Mouse (Mus musculus): ENCODE results near the gene Cenpm. TPM values are rescaled to one million over a fixed set of nuclear protein-coding genes. Genes with fewer than 3 reads are reported as not detected.
A peak's percentile ranks its signal among the peaks of the same experiment; 100 is the strongest.

The Cenpm gene
- total RNA-seq, 4 experiments from 2014 or later = 2.6 to 4.8 (median 4.4) TPM

DNA sequence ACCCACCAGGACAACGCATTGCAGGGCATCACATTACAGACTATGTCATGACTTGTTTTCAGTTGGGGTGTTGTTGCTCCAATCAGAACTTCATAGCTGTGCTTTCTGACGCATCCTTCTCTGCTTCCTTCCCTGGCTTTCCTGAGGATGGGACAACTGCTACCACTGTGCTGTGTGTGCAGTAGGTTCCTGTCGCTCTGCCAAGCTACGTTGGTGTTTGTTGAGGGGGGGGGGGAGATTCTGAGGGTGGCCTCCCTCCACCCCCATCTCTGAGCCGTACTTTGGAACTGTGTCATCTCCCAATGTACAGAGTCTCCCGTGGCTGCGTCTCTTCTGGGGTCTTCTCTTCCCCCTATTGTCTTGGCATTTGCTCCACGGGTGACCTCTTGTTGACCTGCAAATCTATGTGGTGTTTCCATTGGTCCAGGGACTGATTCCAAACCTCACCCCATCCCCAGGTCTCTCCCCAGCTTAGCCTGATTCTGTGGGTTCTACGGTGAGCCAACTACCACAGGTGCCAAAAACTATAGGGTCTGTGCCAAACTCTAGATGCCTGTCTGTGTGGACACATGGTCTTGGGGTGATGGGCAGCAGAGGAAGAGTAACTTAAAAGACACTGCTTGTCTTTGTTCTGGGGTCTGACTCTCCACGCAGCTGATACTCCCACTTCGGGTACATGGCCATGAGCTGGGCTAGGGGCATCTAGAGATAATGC lies 29.1 kb downstream of the Cenpm start:
- no peak for DNase-seq (ENCODE audit: low spot score in 2 of 2)

DNA sequence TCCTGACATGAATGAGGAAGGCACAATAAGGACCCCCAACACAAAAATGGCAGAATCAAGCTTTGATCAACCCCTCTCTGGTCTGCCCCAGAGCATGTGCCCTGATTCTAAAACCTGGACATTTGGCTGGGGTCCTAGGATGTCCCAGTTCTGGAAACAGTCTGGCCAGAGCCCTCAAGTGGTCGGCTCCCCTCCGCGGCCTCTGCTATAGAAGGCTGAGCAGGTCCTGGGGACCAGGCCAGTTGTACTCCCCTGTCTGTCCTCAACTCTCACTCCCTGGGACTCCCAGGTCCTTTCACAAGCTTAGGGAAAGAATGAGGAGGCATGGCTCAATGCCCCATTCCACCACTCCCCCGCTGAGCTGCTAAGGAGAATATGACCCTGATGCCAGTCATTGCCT lies 31.3 kb downstream of the Cenpm start:
- no peak for DNase-seq (ENCODE audit: low spot score in 2 of 2)

DNA sequence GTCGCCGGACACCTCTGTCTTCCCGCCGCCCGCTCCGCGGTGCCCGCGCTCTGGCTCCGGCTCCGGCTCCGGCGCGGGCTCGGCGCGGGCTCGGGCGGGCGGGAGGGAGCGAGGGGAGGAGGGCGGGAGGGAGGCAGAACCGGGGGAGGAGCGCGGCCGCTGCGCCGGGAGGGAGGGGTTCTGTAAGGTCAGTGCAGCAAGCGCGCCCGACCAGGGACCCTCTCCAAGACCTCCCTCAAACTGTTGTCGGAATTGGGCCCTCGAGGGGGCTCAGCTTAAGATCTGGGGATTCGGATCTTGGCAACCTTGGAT lies 31.8 kb downstream of the Cenpm start, which contains the start of gene Shisa8:
TSS of gene Shisa8 (minus strand) at position 64 of the 312 bp plus-strand sequence.
- no peak for DNase-seq (ENCODE audit: low spot score in 2 of 2)

DNA sequence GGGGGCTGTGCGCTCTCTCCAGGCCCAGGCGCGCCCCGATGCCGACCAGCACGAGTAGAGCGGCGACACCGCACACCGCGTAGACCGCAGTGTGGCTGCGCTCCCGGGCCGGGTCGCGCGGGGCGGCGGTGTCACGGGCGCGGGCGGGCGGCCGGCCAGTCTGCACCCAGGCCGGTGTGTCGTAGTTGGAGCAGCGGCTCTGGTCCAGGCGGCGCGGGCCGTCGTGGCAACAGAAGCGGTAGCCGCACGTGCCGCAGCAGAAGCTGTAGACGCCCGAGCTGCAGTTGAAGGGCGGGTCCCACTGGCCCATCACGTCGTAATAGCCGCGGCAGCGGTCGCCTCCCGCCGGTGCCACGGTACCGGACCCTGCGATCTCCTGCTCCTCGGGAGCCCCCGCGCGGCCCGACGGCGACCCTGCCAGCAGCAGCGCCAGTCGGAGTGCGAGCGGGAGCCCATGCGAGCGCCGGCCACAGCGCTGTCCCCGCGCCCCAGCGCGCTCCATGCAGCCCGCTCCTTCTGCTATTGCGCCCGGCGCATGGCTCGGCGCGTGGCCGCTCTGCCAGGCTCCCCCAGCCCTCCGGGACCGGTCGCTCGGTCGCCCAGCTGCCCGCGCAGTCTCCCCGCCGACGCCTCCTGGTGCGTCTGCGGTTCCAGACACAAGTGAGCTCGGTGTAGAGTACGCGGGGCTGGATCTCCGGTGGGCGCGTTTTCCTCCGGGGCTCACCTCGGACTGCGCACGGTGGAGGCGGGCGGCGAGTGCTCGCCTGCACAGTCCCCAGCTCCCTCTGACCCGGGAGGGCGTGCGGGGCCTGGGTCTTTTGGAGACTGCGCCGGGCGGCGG lies 32.4 kb downstream of the Cenpm start:
- DNase-seq (ENCODE audit: low spot score in 2 of 2) = no peak

DNA sequence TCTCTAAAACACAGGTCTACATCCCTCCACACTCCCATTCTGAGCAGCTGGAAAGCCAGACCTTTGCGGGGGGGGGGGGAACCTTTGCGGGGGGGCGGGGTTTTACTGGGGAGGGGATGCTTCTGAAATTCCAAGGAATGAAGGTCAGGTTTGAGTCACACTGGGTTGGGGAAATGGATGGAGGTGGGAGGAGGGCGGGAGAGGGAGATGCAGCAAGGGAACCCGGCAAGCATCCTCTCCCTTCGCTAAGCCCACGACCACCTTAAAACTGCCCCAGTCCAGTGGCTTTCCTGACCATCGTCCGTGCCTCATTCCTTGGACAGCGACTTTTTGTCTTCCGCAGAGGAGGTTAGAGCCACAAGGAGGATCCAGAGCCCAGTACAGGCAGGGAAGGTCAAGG lies 33.3 kb downstream of the Cenpm start:
- no peak for DNase-seq (ENCODE audit: low spot score in 2 of 2)

DNA sequence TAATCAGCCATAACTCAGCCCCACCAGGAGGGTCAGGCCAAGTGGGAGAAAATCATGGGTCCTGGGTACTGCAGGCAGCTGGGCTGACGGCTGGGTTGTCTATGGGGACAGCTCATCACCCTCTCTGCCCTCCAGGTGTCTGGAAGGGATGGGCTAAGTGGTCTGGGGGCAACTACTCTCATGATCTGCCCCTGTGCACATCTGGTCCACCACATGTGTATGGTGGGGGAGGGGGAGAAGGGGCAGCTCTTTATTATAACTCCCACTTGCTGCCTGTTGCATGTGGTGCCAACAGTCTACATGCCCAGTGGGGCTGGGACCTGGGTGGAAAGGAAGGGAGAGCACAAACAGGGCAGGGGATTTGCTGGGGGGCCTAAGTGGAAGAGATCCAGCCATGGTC lies 33.7 kb downstream of the Cenpm start:
- no peak for DNase-seq (ENCODE audit: low spot score in 2 of 2)

DNA sequence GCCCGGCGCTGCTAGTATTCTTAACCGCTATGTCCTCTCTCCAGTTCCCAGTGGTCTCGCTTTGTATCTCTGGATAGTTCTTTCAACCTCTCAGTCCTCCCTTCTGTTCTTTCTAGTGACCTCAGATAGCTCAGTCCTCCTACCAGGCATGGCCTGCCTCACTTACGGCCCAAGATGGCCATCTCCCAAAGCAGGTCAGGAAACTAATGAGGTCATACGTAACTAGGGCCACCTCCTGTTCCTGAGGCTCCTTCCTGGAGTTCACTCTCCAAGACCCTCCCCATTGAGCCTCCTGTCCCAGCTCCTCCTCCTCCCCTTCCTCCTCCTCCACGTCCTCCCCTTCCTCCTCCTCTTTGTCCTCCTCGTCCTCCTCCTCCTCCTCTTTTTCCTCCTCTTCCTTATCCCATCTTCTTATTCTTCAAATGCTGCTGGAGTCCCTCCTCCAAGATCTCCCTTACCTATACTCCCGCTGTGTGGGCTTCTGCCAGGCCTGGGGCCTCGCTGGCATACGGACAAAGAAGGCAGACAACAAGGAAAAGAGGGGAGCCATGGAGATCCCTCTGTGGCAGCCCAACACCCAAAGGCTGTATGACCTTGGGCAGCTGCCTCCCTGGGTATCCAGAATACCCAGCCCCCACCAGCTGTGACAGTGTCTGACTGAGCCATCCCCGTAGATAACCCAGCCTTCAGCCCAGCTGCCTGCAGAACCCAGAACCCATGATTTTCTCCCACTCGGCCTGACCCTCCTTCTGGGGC lies 35.1 kb downstream of the Cenpm start:
- DNase-seq (ENCODE audit: low spot score in 2 of 2) = no peak

DNA sequence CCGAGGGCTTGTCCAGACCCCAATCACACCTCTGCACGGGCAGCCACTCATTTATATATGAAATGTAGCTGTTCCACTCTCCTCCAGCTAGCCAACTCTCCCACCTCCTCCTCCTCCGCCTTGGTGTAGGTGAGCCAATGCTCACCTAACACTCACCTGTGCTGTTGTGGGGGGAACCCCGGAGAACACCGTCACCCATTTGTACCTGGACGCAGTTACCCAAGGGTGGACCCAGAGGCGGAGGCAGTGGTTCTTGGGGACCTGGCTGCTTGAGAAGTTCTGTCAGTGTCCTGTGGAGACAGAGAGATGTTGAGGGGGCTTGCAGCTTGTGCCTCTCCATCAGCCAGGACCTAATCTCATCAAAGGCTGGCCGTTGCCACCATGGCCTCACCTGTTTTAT lies 36.2 kb downstream of the Cenpm start:
- DNase-seq (ENCODE audit: low spot score in 2 of 2) = no peak

DNA sequence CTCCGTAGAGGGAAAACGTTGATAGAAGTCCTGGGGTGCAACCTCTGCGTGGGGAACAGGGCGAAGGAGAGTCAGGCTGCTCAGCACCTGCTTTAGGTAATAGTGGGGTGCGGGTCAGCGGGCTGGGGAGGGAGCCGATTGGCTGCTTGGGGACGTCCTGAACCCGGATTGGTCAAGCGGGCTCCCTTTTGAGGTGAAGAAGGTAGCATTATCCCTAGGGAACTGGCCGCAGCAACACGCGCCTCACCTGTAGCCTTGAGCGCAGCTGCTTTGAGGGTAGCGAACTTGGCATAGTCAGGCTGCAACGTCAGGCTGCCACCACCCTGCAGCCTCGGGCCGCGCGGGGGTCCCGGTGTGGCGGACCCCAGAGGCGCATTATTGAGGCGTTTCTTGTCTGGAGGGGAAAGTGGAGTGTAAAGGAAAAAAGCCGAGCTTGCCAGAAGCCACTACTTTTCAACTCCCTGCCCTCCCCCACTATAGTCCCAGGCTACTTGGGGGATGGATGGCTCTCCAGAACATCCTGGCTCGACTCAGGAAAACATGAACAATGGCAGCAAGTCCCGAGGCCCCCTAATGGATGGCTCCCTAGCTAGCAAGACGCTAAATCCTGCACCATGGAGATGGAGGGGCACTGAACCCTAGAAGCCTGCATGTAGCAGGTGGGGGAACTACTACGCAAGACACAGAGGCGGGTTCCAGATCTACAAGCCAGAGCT lies 36.9 kb downstream of the Cenpm start:
- DNase-seq (ENCODE audit: low spot score in 2 of 2) = no peak

DNA sequence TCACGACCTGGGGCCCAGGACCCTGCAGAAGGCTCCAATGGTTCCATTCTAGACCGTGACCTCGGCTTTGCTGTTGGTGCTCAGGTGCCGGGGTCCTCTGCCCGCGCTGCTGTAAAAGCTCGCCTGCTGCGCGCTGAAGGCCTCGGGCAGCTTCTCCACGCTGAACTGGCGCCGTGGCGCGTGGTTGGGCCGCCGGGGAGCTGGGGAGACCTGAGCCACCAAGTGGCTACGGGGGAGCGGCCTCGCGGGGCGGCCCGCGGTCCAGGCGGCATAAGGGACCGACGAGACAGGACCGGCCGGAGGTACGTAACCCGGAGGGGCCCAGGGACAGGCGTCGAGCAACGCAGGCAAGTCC lies 37.5 kb downstream of the Cenpm start:
- DNase-seq (ENCODE audit: low spot score in 2 of 2) = no peak

DNA sequence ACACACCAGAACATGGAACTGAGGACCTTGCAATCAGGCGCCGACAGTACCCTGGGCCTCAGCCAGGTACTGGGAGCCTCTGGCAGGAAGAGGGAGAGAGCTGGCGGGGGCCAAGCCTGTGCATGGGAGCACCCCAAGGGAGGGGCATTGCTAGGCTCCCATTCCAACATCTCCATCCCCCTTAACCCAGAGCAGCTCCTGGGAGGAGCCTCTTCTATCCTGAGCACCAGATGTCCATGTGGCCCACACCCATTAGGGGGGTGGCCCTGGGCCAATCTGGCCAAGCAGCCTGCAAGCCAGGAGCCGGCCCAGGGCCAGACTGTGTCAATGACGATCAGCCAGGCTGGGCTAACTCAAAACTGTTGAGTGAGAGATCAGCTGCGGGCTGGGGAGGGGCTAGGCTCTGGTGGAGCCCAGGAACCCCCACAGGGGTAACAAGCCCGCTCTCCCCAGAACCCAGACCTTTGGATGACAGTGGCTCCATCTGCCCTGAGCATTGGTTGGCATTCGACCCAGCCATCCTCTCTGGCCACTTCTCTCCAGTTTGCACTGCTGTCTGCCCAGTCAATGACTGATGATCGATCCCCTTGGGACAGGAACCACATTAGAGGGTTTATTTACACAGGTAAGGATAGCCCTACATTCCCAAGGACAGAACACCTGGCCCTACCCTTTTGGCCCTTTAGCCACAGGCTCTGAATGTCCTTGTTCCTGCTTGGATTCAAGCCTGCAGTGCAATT lies 38.0 kb downstream of the Cenpm start:
- DNase-seq (ENCODE audit: low spot score in 2 of 2) = peak in 1 of 2 experiments; percentile 49

DNA sequence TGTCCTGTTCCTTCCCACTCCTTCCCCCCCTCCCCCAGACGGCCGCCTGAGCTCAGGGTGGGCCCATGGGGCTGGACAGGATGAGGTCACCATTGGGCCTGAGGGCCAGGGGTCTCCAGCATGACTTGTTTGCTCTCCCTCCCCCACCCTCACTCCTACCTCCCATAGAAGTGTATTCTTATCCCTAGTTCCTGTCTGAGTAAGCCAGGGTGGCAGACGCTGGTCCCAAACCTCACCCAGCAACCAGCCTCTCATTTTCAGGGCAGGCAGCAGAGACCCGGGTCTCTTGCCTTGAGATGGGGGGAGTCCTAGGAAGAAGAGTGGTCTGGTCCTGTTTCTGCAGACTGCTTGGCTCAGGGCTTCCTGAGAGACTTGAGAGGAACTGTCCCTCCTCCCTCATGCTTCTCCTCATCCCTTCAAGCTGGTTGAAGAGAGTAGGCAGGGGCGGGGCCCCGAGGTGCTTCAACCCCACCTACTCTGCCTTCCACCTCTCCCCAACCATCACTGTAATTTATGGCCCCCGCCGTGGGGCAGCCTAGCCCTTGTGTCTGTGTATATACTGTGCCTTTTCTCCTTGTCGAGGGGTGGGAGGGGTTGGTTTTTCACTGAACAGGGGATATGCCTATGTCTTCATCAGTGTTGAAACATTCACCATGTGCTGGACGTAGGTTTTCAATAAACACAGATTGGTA lies 39.7 kb downstream of the Cenpm start:
- no peak for DNase-seq (ENCODE audit: low spot score in 2 of 2)

DNA sequence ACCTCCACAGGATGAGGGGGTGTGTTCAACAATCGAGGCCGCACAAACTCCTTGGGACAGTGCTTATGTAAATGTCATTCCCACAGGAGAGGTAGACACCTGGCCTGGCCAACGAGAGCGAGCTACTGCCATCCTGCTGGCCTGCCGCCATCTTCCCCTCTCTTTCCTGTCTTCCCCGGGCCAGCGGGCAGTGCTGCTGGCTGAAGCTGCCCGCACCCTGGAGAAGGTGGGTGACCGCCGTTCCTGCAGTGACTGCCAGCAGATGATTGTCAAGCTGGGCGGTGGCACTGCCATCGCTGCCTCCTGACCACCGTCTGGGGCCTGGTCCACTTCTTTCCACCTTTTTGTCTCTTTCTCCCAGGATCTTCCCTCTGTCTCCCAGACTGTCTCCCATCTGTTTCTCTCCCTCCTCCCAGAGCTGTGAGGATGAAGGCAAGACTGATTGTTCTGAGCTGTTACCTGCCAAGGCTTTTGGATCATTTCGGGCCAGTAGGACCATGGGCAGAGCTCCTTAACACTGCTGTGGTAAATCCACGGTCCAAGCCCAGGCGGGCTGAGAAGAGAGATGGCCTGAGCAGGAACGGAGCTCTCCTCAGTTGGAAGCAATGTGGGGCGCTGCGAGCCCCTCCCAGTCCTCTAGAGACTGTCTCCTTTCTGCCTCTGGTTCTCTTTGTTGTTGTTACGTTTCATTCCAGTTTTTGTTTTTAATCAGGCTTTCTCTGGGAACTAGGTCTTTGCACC lies 40.8 kb downstream of the Cenpm start:
- no peak for DNase-seq (ENCODE audit: low spot score in 2 of 2)

DNA sequence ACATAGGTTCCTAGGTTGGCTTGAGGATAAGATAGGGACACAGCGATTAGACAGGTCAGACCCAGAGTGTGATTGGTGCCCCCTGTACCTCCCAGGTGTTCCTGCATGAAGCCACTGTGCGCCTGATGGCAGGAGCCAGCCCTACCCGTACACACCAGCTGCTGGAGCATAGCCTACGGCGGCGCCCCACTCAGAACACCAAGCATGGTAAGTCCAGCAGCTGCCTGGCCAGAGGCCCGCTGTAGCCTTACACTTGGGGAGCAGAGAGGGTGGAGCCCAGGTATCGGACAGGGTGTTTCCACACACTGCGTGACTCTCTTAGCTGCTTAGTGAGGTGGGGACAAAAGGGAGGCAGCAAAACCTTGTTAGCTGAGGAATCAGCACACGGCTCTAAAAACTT lies 41.5 kb downstream of the Cenpm start:
- no peak for DNase-seq (ENCODE audit: low spot score in 2 of 2)

DNA sequence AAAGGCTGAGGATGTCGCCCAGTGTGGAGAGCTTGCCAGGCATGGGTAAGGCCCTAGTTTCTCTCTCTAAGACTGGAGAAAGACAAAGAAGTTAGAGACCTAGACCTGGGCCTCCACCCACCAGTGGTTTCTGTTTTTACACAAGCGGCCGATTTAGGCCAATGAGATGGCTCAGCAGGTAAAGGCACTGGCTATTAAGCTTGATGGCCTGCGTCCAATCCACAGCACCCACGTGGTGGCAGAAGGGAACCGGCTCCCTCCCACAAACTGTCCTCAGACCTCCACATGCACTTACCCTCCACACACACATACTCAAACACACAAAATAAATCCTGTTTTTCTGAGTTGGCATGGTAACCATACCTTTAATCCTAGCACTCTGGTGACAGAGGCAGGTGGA lies 42.5 kb downstream of the Cenpm start:
- no peak for DNase-seq (ENCODE audit: low spot score in 2 of 2)

DNA sequence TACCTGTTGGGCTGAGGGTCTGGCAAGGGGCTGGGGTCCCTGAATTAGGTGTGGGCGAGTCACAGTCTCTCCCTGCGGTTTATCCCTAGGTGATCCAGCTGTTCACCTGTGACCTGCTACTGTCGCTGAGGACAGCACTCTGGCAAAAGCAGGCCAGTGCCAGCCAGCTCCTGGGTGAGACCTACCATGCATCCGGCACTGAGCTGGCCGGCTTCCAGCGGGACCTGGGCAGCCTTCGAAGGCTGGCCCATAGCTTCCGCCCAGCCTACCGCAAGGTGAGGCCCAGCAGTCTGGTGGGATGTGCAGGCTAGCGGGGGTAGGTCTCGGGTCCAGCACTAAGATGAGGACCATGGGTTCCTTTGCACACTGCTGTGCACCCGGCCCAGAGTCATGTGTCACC lies 45.0 kb downstream of the Cenpm start:
- DNase-seq (ENCODE audit: low spot score in 2 of 2) = no peak

DNA sequence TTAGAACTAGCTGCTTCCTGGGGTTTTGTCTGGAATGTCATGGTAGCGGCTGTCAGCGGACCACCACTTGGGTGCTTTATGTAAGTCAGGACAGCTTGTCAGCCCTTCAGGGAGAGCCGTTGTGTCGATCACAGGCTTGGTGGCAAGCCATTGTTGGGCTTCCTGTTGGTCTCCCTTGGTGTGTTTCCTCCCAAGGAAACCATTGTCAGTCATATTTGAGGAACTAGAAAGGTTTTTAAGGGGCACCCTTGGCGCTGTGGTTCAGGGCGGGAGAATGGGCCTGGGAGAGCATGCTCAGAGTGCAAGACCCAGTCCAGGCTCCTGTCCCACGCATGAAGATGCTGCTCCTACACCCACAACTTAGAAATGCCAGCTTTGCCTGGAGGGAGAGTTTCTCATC lies 46.2 kb downstream of the Cenpm start:
- no peak for DNase-seq (ENCODE audit: low spot score in 2 of 2)

DNA sequence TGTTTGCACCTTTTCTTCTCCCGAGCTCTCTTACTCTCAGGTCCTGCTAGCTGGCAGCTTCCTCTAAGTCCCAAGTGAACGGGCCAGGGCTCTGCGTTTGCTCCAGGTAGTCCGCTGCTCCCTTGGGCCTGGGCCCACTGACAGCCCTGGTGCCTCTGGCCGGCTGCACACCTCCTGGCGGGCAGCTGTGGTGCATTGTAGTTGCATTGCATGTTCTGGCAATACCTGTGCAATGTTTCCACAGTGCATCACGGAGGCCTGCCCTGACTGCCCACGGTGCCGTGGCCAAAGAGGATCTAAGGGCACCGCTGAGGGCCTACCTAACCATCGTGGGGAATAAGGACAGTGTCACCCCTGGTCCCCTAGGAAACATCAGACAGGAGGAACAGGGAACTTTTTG lies 46.6 kb downstream of the Cenpm start:
- no peak for DNase-seq (ENCODE audit: low spot score in 2 of 2)

DNA sequence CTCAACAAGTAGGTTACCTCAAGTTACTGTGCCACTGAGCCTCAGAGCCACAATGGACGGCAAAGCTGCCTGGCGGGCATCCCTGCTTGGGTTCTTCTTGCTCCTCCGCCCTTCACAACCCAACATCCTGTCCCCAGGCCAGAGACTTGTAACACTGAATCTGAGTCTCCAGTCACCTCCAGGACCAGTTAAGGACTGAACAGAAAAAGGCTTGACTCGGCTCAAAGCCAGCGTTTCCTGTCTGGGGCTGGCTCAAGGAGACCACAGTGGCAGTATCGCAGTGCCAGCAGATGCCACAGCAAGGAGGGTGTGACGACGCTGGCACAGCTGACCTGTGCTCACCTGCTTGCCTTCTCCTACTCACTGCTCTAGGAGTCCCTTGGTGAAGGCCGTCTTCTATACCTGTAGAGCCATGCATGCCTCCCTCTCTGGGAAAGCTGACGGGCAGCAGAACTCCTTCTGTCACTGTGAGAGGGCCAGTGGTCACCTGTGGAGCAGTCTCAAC lies 47.2 kb downstream of the Cenpm start:
- DNase-seq (ENCODE audit: low spot score in 2 of 2) = no peak

DNA sequence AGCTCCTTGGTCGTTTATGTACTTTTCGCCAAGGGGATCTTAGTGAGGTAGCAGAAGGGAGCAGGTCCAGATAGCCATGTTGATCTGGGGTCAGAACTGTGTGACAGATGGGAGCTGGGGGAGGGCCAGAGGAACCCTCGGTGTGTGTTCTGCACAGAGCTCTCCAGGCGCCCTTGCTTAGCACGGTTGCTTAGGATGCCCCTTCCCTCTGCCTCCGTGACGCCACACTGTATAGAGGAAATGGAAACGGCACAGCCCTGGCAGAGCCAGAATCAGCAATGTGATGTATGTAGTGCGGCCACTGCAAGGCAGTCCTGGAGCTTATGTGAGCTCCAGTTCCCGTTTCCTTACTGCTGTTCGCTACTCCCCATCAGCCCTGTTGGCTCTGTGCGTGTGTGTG lies 48.2 kb downstream of the Cenpm start:
- DNase-seq (ENCODE audit: low spot score in 2 of 2) = no peak
